Comparison of ENCODE assay signal across 29 mouse cellular contexts in genomic region chr15:31278090-31278489, GRCm38 (mm10). TPM values are rescaled to one million over a fixed set of nuclear protein-coding genes. Genes with fewer than 3 reads are reported as not detected.
DNase-seq lines count a peak whose midpoint lies in the region; ATAC-seq and TF ChIP-seq lines count a peak whose summit lies in the region.
"Had no signal": no experiment of that assay in that cellular context is flagged by ENCODE, and none has a peak within 500 bp of the region (broad histone marks: within the 10 kb centered on the region; RNA-seq: fewer than 3 reads in every experiment).

No protein-coding gene starts in this region.

- no peak overlapping the region for H3K9ac ChIP-seq in heart, postnatal 0 days (replicated peaks; ENCODE audit: low read depth, low read length)
- no peak overlapping the region for H3K9ac ChIP-seq in kidney, embryonic 14.5 days (ENCODE audit: low read depth, low read length)
- H3K9ac ChIP-seq: forebrain, embryonic 12.5 days; forebrain, postnatal 0 days; heart, embryonic 12.5 days; kidney, embryonic 15.5 days; liver, embryonic 12.5 days; liver, postnatal 0 days; neural tube, embryonic 13.5 days had no signal

- H3K9me3 ChIP-seq in heart, postnatal 0 days (replicated peaks; ENCODE audit: control insufficient read depth, low read length), result no peaks in the 10 kb centered on the region
- no peaks in the 10 kb centered on the region for H3K9me3 ChIP-seq in kidney, embryonic 14.5 days (ENCODE audit: control insufficient read depth, low read length)
- H3K9me3 ChIP-seq: forebrain, embryonic 12.5 days; G1E; heart, embryonic 12.5 days; kidney, embryonic 15.5 days; liver, embryonic 12.5 days; neural tube, embryonic 13.5 days had no signal

- H3K4me2 ChIP-seq in heart, postnatal 0 days (ENCODE audit: low read depth, low read length), result no peak overlapping the region
- no peak overlapping the region for H3K4me2 ChIP-seq in kidney, embryonic 14.5 days (replicated peaks; ENCODE audit: low read depth, low read length)
- H3K4me2 ChIP-seq: forebrain, embryonic 12.5 days; heart, embryonic 12.5 days; kidney, embryonic 15.5 days; liver, embryonic 12.5 days; neural tube, embryonic 13.5 days had no signal

- TF ChIP-seq CTCF in heart, postnatal 0 days (IDR thresholded peaks at IDR 0.05; ENCODE audit: low read depth), result no peak
- TF ChIP-seq CTCF in kidney, adult 2 months (conservative IDR thresholded peaks at IDR 0.05; ENCODE audit: insufficient read depth, insufficient read length, low read depth, low read length), result no peak

- no peak for ATAC-seq in cerebellum, adult (ENCODE audit: insufficient number of reproducible peaks, low FRiP score, low TSS enrichment)
- ATAC-seq in heart, postnatal 0 days (ENCODE audit: insufficient read depth, low read depth), result no peak
- no peak for ATAC-seq in kidney, embryonic 14.5 days (ENCODE audit: low FRiP score, low TSS enrichment)
- ATAC-seq in erythroblast, adult 5-6 weeks (replicated peaks; ENCODE audit: low FRiP score, poor library complexity, severe bottlenecking), result no peak
- ATAC-seq: forebrain, postnatal 0 days; intestine, embryonic 16.5 days; liver, embryonic 12.5 days; liver, postnatal 0 days had no signal

- no peak overlapping the region for H3K27ac ChIP-seq in heart, postnatal 0 days (ENCODE audit: low read depth)
- H3K27ac ChIP-seq in kidney, adult 2 months (ENCODE audit: insufficient read depth, low read depth, low read length), result no peak overlapping the region
- no peak overlapping the region for H3K27ac ChIP-seq in kidney, embryonic 14.5 days (ENCODE audit: low read depth, low read length)
- H3K27ac ChIP-seq: forebrain, embryonic 12.5 days; kidney, embryonic 15.5 days; layer of hippocampus, adult 2 months; left cerebral cortex, adult 2 months; liver, embryonic 12.5 days; neural tube, embryonic 13.5 days; stomach, postnatal 0 days had no signal

- 21% methylated on average over 4 of the region's 4 CpGs for WGBS in heart, postnatal 0 days
- WGBS in kidney, adult 2 months, result 50% methylated on average over 4 of the region's 4 CpGs
- WGBS in kidney, embryonic 14.5 days, result 82% methylated on average over 4 of the region's 4 CpGs

- H3K27me3 ChIP-seq in heart, postnatal 0 days (ENCODE audit: control insufficient read depth, insufficient read depth, low read length), result no peaks in the 10 kb centered on the region
- no peaks in the 10 kb centered on the region for H3K27me3 ChIP-seq in kidney, adult 2 months (replicated peaks; ENCODE audit: control insufficient read depth, insufficient read depth, low read length)
- H3K27me3 ChIP-seq in kidney, embryonic 14.5 days (ENCODE audit: control insufficient read depth, insufficient read depth, low read length), result no peaks in the 10 kb centered on the region
- H3K27me3 ChIP-seq: forebrain, embryonic 12.5 days; heart, embryonic 12.5 days; kidney, embryonic 15.5 days; liver, embryonic 12.5 days; neural tube, embryonic 13.5 days had no signal

- TF ChIP-seq EP300 in heart, postnatal 0 days (IDR thresholded peaks at IDR 0.05; ENCODE audit: low read depth), result no peak

- peaks cover 6% of the 10 kb centered on the region; the same call in 1 of the 2 replicates for H3K36me3 ChIP-seq in heart, postnatal 0 days (replicated peaks; ENCODE audit: control insufficient read depth, insufficient read depth, low read length)
- no peaks in the 10 kb centered on the region; the same call in 1 of the 2 replicates for H3K36me3 ChIP-seq in kidney, adult 2 months (ENCODE audit: control insufficient read depth, insufficient read depth, low read length)
- peaks cover 13% of the 10 kb centered on the region; the same call in 1 of the 2 replicates for H3K36me3 ChIP-seq in kidney, embryonic 14.5 days (ENCODE audit: control insufficient read depth, insufficient read depth, low read length)
- H3K36me3 ChIP-seq: forebrain, embryonic 12.5 days; G1E; neural tube, embryonic 13.5 days had no signal

- TF ChIP-seq POLR2A in kidney, adult 2 months (IDR thresholded peaks at IDR 0.05; ENCODE audit: low read depth, low read length), result no peak

- H3K4me3 ChIP-seq in heart, postnatal 0 days (ENCODE audit: low read depth, low read length), result no peak overlapping the region
- no peak overlapping the region for H3K4me3 ChIP-seq in kidney, adult 2 months (ENCODE audit: insufficient read depth, low read depth, low read length)
- H3K4me3 ChIP-seq in kidney, embryonic 14.5 days (ENCODE audit: low read length), result no peak overlapping the region
- H3K4me3 ChIP-seq: forebrain, embryonic 12.5 days; heart, embryonic 12.5 days; kidney, embryonic 15.5 days; layer of hippocampus, adult 2 months; left cerebral cortex, adult 2 months; liver, embryonic 12.5 days; neural tube, embryonic 13.5 days had no signal

- intact Hi-C loops in heart, postnatal 25 days (cut with DNase I), result no loop called here

- peak; percentile 87 to 88 for DNase-seq in cerebellum, postnatal 10 days
- DNase-seq in heart, postnatal 0 days (ENCODE audit: low spot score), result peak; percentile 48
- no peak for DNase-seq in heart, postnatal 25 days (ENCODE audit: low spot score)
- DNase-seq in kidney, adult 2 months, result peak; percentile 29
- DNase-seq in Muller cell, postnatal 12 days (ENCODE audit: inconsistent ontology term), result peak; percentile 16
- DNase-seq: adrenal gland, adult 2 months; cerebellum, adult 11 months; cerebellum, adult 9-10 months; forebrain, postnatal 0 days; gastrocnemius, postnatal 10 days; kidney, postnatal 36 days; liver, postnatal 0 days; lung, postnatal 10 days; right cerebral cortex, postnatal 4 days; thymus, adult 18-20 months; thymus, postnatal 25 days had no signal

- no peaks in the 10 kb centered on the region; the same call in 1 of the 2 replicates for H3K4me1 ChIP-seq in heart, postnatal 0 days (ENCODE audit: control insufficient read depth, insufficient read depth)
- H3K4me1 ChIP-seq in kidney, adult 2 months (ENCODE audit: control insufficient read depth, insufficient read depth, low read length), result peaks cover 12% of the 10 kb centered on the region
- 0 out of 2 replicates have a peak, but pooled peaks cover 16% of the 10 kb centered on the region for H3K4me1 ChIP-seq in kidney, embryonic 14.5 days (ENCODE audit: control insufficient read depth, insufficient read depth, low read length)
- H3K4me1 ChIP-seq: forebrain, embryonic 12.5 days had no signal

RNA-seq across cellular contexts. Expression of gene Dap, which starts 54.0 kb away (rescaled TPM):
- total RNA-seq in heart, postnatal 0 days (2014; rRNA removed; ENCODE audit: low replicate concordance), result 36.8 and 162 TPM in 2 replicates
- 47.5 and 50.3 TPM in 2 replicates for polyA plus RNA-seq in heart, postnatal 0 days (2015; fragmentation: Nextera tagmentation; extraction: Ambion mirVana)
- total RNA-seq in heart, postnatal 25 days (2021), result 10 to 100 TPM; 20.4 to 20.7 TPM
- polyA plus RNA-seq in kidney, adult 2 months (2012; rRNA removed), result 72.8 and 96.9 TPM in 2 replicates
- 87.1 and 96.9 TPM in 2 replicates for polyA plus RNA-seq in kidney, embryonic 14.5 days (2014; fragmentation: Nextera tagmentation; extraction: Ambion mirVana)
- 24.0 and 34.2 TPM in 2 replicates for total RNA-seq in erythroblast, adult 5-6 weeks (2015; ENCODE audit: low replicate concordance)
- 11.8 and 15.6 TPM in 2 replicates for total RNA-seq in erythroblast, adult 5-6 weeks (2017; ENCODE audit: low replicate concordance)
